Mouse (Mus musculus) heart, postnatal 0 days (tissue): ENCODE results near the gene H3f3a. TPM values are rescaled to one million over a fixed set of nuclear protein-coding genes. Genes with fewer than 3 reads are reported as not detected.

Experiments
- ATAC-seq: fragments of 200-750 bp; cut with Nextera tagmentation; 2 replicates; pipeline ENCODE4 v1.8.0; 2017; ENCODE audit warnings: low read depth, moderate number of reproducible peaks, moderate library complexity; ENCODE audit not compliant: insufficient read depth
- DNase-seq: peaks from one replicate; pipeline ENCODE4 v3.0.0-alpha.2; 2016; ENCODE audit warnings: low spot score
- H3K27ac ChIP-seq: fragments of 300-500 bp; sonication (generic); 2 replicates; pipeline ENCODE4 v1.5.1; 2014; ENCODE audit warnings: low read depth, mild to moderate bottlenecking
- H3K27me3 ChIP-seq: fragments of 300-500 bp; sonication (generic); 2 replicates; pipeline ENCODE4 v1.6.1; 2014; ENCODE audit warnings: low read length, mixed read lengths; ENCODE audit not compliant: control insufficient read depth, insufficient read depth
- H3K36me3 ChIP-seq: fragments of 300-500 bp; sonication (generic); replicated peaks from 2 replicates; pipeline ENCODE4 v1.6.1; 2014; ENCODE audit warnings: low read length, mixed read lengths; ENCODE audit not compliant: control insufficient read depth, insufficient read depth
- H3K4me1 ChIP-seq: fragments of 300-500 bp; sonication (generic); 2 replicates; pipeline ENCODE4 v1.6.1; 2014; ENCODE audit warnings: antibody characterized with exemption; ENCODE audit not compliant: control insufficient read depth, insufficient read depth
- H3K4me2 ChIP-seq: fragments of 300-500 bp; sonication (generic); 2 replicates; pipeline ENCODE4 v1.6.1; 2014; ENCODE audit warnings: low read depth, mild to moderate bottlenecking, low read length, moderate library complexity
- H3K4me3 ChIP-seq: fragments of 300-500 bp; sonication (generic); 2 replicates; pipeline ENCODE4 v1.5.1; 2014; ENCODE audit warnings: low read depth, low read length
- H3K9ac ChIP-seq: fragments of 300-500 bp; sonication (generic); replicated peaks from 2 replicates; pipeline ENCODE4 v1.6.1; 2014; ENCODE audit warnings: low read depth, low read length, mixed read lengths
- H3K9me3 ChIP-seq: fragments of 300-500 bp; sonication (generic); replicated peaks from 2 replicates; pipeline ENCODE4 v1.6.1; 2016; ENCODE audit warnings: low read length; ENCODE audit not compliant: control insufficient read depth
- CTCF ChIP-seq: IDR thresholded peaks from 2 replicates; pipeline ENCODE4 v1.5.1; 2016; ENCODE audit warnings: antibody characterized with exemption, control low read depth, low read depth
- EP300 ChIP-seq: IDR thresholded peaks from 2 replicates; pipeline ENCODE4 v1.6.1; 2016; ENCODE audit warnings: antibody characterized with exemption, low read depth
- WGBS: fragments of 180-500 bp; shearing (Covaris S2); extraction: QIAGEN DNeasy Blood & Tissue Kit; methylation state at CpG from one replicate; pipeline ENCODE4 v1.1.7; 2014; 5-methylcytosine and 5-hydroxymethylcytosine counted together
- polyA plus RNA-seq: library from polyadenylated mRNA; unstranded; fragments of >200 nt; fragmentation: Nextera tagmentation; extraction: Ambion mirVana; gene quantifications from 2 replicates; pipeline ENCODE4 v1.2.1, GENCODE M21; 2015
- total RNA-seq: library from RNA; depleted of rRNA; stranded (reverse); fragments of >200 nt; gene quantifications from 2 replicates; pipeline ENCODE4 v1.2.3, GENCODE M21; 2014; ENCODE audit warnings: low replicate concordance

The H3f3a gene
- total and polyA plus RNA-seq, 2 experiments from 2014 or later, result 1,337 to 1,661 TPM

DNA sequence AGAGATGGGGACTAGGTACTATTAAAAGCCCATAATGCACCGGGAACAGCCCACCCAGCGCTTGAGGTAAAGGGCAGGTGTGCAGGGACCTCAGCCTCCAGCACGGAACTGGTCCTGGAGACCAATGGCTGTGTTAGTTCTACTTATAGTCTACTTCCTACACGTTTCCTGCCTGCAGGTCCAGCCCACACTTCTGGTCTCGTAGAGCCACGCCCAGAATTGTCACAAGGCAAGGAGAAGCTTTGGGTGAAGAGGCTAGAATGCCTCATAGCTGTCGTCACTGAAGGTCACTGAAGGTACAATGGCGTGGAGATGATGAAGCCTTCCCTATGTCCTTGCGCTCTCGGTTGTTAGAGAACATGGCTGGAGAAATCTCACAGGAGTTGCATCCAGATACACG lies 16.0 kb upstream of the H3f3a start:
- Histone ChIP-seq H3K4me2 (peak overlapping the region; percentile 40), H3K27ac (0 out of 2 replicates have a peak overlapping the region, but pooled peaks have one; percentile 40), H3K9me3 (no peaks in the 10 kb centered on the region), H3K9ac (no peak overlapping the region), H3K27me3 (no peaks in the 10 kb centered on the region), H3K4me1 (peaks cover 15% of the 10 kb centered on the region), H3K4me3 (no peak overlapping the region), H3K36me3 (no peaks in the 10 kb centered on the region)
- no peak for TF ChIP-seq EP300
- no peak for TF ChIP-seq CTCF
- ATAC-seq (peak; percentile 27; the same call in 1 of the 2 replicates), DNase-seq (no peak)
- 63% methylated on average over 11 of the region's 11 CpGs for WGBS

DNA sequence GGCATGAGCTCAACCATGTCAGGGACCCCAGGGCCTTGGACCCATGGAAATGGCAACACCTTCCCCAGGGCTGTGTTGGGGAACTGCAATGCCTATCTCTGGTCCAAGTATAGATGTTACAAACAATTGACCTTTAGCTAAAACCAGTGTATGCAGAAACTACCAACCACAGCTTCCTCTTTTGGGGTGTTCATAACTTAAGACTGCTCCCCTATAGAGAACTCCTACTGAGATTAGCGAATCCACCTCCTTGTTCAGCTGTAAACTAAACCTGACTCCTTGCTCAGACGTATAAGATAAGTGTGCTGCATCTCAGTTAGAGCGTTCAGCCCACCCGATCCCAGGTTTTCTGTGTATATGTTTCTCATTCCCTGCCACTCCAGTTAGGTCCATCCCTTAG lies 12.9 kb upstream of the H3f3a start:
- Histone ChIP-seq H3K4me2 (no peak overlapping the region), H3K9me3 (no peaks in the 10 kb centered on the region), H3K9ac (no peak overlapping the region), H3K27ac (no peak overlapping the region), H3K36me3 (no peaks in the 10 kb centered on the region), H3K4me1 (peaks cover 16% of the 10 kb centered on the region), H3K27me3 (no peaks in the 10 kb centered on the region), H3K4me3 (no peak overlapping the region)
- TF ChIP-seq CTCF (no peak), EP300 (no peak)
- 92% methylated on average over 4 of the region's 4 CpGs for WGBS
- ATAC-seq, result no peak
- no peak for DNase-seq

DNA sequence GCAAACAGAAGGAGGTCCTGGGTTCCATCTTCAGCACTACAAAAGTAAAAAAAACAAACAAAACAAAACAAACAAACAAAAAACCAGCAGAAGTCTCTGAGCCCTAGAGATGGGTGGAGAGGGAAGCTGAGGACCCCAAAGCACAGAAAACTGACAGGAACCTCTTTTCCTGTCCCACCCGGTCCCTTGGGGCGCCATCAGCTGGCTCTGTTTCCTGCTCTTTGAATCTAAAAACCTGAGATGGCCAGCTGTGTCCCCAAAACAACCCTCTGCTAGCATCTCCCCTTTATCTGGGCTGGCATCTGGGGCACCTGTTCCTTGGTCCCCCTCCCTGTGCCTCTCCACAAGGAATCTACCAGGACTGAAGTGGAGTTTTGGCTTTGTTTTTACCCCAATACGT lies 11.0 kb upstream of the H3f3a start:
- no peak overlapping the region for H3K27ac ChIP-seq
- no peak for ATAC-seq
- H3K4me1 ChIP-seq, result peaks cover 7% of the 10 kb centered on the region; the same call in 1 of the 2 replicates
- 47% methylated on average over 3 of the region's 3 CpGs for WGBS
- no peaks in the 10 kb centered on the region for H3K27me3 ChIP-seq
- H3K4me2 ChIP-seq, result 0 out of 2 replicates have a peak overlapping the region, but pooled peaks have one; percentile 25
- TF ChIP-seq CTCF, result no peak
- no peak for TF ChIP-seq EP300
- no peak overlapping the region for H3K9ac ChIP-seq
- no peak for DNase-seq
- no peaks in the 10 kb centered on the region for H3K9me3 ChIP-seq
- no peaks in the 10 kb centered on the region for H3K36me3 ChIP-seq
- no peak overlapping the region for H3K4me3 ChIP-seq

DNA sequence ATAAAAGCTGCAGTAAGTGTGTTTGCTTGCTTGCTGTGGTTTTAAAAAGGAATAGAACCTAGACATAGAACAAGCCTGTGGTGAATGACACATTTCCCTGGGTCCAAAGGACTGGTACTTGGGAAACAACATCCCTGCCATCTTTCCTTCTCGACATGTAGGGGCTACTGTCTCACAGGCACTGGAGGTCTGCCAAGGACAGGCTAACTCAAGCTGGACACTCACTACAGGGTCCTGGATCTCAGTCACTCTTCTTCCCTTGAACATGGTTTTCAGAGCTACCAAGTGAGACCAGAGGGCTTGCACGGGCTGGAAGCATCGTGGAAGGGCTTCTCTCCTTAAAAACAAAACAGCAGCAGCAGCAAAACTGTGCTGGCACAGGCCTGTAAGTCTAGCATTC lies 10.0 kb upstream of the H3f3a start:
- TF ChIP-seq CTCF (no peak), EP300 (no peak)
- Histone ChIP-seq H3K9me3 (no peaks in the 10 kb centered on the region), H3K4me1 (peaks cover 3% of the 10 kb centered on the region; the same call in 1 of the 2 replicates), H3K4me2 (no peak overlapping the region), H3K36me3 (no peaks in the 10 kb centered on the region), H3K4me3 (no peak overlapping the region), H3K27me3 (no peaks in the 10 kb centered on the region), H3K9ac (no peak overlapping the region), H3K27ac (no peak overlapping the region)
- 61% methylated on average over 3 of the region's 3 CpGs for WGBS
- DNase-seq (no peak), ATAC-seq (no peak)

DNA sequence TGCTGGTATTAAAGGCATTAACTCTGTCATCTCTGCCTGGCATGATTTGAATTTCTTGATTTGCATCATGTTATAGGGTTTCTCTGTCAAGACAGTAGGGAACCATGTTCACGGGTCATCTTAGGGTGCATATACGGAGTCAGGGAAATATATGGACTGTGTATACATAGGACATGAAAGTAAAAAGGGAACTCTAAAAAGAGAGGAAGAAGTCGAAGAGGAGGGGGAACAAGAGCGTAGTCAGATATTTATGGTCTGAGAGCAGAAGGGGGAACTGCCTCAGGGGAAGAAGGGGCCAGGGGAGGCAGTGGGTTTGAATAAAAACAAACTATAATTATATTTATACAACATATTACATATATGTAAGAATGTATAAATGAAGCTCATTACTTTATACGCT lies 8.5 kb upstream of the H3f3a start:
- TF ChIP-seq CTCF (no peak), EP300 (no peak)
- no peak for DNase-seq
- H3K4me1 ChIP-seq, result peaks cover 3% of the 10 kb centered on the region; the same call in 1 of the 2 replicates
- no peak overlapping the region for H3K9ac ChIP-seq
- whole genome bisulfite sequencing, result 91% methylated on average over 5 of the region's 5 CpGs
- no peak overlapping the region for H3K27ac ChIP-seq
- H3K4me3 ChIP-seq, result no peak overlapping the region
- no peaks in the 10 kb centered on the region for H3K27me3 ChIP-seq
- ATAC-seq, result no peak
- H3K9me3 ChIP-seq, result no peaks in the 10 kb centered on the region
- no peaks in the 10 kb centered on the region for H3K36me3 ChIP-seq
- no peak overlapping the region for H3K4me2 ChIP-seq

DNA sequence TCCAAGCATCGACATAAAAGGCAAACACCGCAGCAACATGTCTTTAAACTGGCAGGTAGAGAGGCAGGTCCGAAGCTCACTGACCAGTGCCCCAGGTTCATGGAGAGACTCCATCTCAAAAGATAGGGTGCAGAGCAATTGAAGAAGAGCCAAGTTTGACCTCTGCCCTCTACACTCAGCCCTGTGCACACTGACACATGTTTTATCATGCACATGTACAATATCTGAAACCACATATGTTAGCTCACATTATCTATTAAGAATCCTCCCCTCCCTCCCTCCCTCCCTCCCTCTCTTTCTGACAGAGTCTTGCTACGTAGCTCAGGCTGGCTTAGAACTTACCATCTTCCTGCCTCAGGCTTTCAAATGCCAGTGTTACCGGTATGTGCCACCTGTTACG lies 7.4 kb upstream of the H3f3a start:
- Histone ChIP-seq H3K4me1 (peaks cover 3% of the 10 kb centered on the region; the same call in 1 of the 2 replicates), H3K9ac (no peak overlapping the region), H3K9me3 (no peaks in the 10 kb centered on the region), H3K27me3 (no peaks in the 10 kb centered on the region), H3K4me2 (no peak overlapping the region), H3K4me3 (no peak overlapping the region), H3K36me3 (no peaks in the 10 kb centered on the region), H3K27ac (no peak overlapping the region)
- 88% methylated on average over 6 of the region's 6 CpGs for WGBS
- no peak for TF ChIP-seq CTCF
- no peak for TF ChIP-seq EP300
- ATAC-seq (no peak), DNase-seq (no peak)
